Mouse (Mus musculus) right cerebral cortex, adult 2 months (tissue): ENCODE measurements around the gene AW011738.
A peak's percentile ranks its signal among the peaks of the same experiment; 100 is the strongest.

Source experiments
- DNase-seq, 2 experiments: peaks; one replicate each; pipeline ENCODE4 v3.0.0; 2021 to 2022; ENCODE audit warnings: low spot score in 2 of 2

AW011738 gene

GRCm38 (mm10) chr4:156203001-156203412 lies at the start of gene AW011738:
Gene AW011738, plus strand, starts transcription at chr4:156203304.
- peak; percentile 53 to 62 for DNase-seq

- no peak for DNase-seq
These were observed 48.3 kb upstream of the AW011738 start for GRCm38 (mm10) chr4:156154771-156155170.

GRCm38 (mm10) chr4:156166477-156166876 lies 36.6 kb upstream of the AW011738 start:
- no peak for DNase-seq

- DNase-seq = no peak
These were observed 34.5 kb upstream of the AW011738 start for GRCm38 (mm10) chr4:156168611-156169010.

GRCm38 (mm10) chr4:156169129-156169528 lies 34.0 kb upstream of the AW011738 start:
- DNase-seq = no peak

- no peak for DNase-seq
These were observed 31.3 kb upstream of the AW011738 start for GRCm38 (mm10) chr4:156171828-156172227.

- DNase-seq = no peak
These were observed 25.5 kb upstream of the AW011738 start for GRCm38 (mm10) chr4:156177630-156178029.

- DNase-seq = no peak
These were observed 19.4 kb upstream of the AW011738 start for GRCm38 (mm10) chr4:156183747-156184146.

- no peak for DNase-seq
These were observed 18.7 kb upstream of the AW011738 start for GRCm38 (mm10) chr4:156184291-156184954.

GRCm38 (mm10) chr4:156185456-156185949 lies 17.6 kb upstream of the AW011738 start:
- peak in 1 of 2 experiments; percentile 39 for DNase-seq

- DNase-seq = peak; percentile 58 to 72
These were observed 16.9 kb upstream of the AW011738 start for GRCm38 (mm10) chr4:156185950-156186850.

GRCm38 (mm10) chr4:156188162-156188810 lies 14.8 kb upstream of the AW011738 start:
- DNase-seq = no peak

GRCm38 (mm10) chr4:156188811-156189323 lies 14.2 kb upstream of the AW011738 start:
- no peak for DNase-seq

GRCm38 (mm10) chr4:156192421-156193199 lies 10.5 kb upstream of the AW011738 start:
- no peak for DNase-seq

GRCm38 (mm10) chr4:156193200-156193590 lies 9.9 kb upstream of the AW011738 start:
- no peak for DNase-seq

- DNase-seq = no peak
These were observed 9.2 kb upstream of the AW011738 start for GRCm38 (mm10) chr4:156193906-156194305.

GRCm38 (mm10) chr4:156194346-156194745 lies 8.8 kb upstream of the AW011738 start:
- no peak for DNase-seq

- peak in 1 of 2 experiments; percentile 26 for DNase-seq
These were observed 6.9 kb upstream of the AW011738 start for GRCm38 (mm10) chr4:156195927-156196870.

GRCm38 (mm10) chr4:156197131-156197828 lies 5.8 kb upstream of the AW011738 start, which contains the start of gene Agrn:
Gene Agrn, minus strand, starts transcription at chr4:156197488.
- peak in 1 of 2 experiments; percentile 15 for DNase-seq
